Mouse (Mus musculus): ENCODE results near the gene Smug1. TPM values are rescaled to one million over a fixed set of nuclear protein-coding genes. Genes with fewer than 3 reads are reported as not detected.

Gene Smug1
- 17.4 and 20.7 TPM in 2 replicates for polyA plus RNA-seq (2015; fragmentation: Nextera tagmentation; extraction: Ambion mirVana)

DNA sequence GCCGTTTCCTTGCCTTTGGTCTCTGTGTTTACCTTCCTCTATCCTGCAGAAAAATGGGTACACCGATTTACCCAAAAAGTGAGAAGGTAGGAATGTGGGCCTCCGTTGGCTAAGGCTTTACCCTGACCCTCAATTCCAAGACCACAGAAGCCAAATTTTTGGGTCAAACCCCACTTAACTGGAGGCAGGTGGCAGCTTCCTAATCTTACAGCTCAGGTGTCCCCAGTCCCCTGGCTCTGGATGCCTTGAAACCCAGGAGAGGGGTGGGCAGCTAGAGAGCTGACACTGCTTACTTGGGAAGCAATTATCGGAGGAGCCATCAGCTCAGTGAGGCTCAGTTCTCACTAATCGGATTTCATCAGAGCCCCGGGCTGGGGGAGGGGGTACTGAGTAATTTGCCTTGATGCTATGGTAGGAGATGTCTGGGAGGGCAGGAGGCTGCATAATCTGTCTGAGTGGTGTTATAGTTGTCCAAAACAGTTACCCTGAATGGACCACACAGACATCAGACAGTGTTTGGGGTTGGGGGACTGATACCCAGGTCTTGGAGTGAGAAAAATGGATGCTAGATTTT is at the start of gene Smug1:
Gene Smug1, minus strand, starts transcription at position 51 of the 574 bp plus-strand sequence.
- peaks cover 60% of the 10 kb centered on the region for H3K27me3 ChIP-seq (ENCODE audit: control insufficient read depth, insufficient read depth, low read depth, low read length)
- 30% methylated on average over 6 of the region's 6 CpGs for WGBS
- no peak for ATAC-seq (ENCODE audit: low read depth)

GRCm38 (mm10) chr15:103216052-103216451 is 49.2 kb upstream of the Smug1 start:
- WGBS = 14% methylated on average over 2 of the region's 2 CpGs
- Histone ChIP-seq H3K27me3 (ENCODE audit: control insufficient read depth, insufficient read depth, low read depth, low read length) (no peaks in the 10 kb centered on the region), H3K9me3 (ENCODE audit: control insufficient read depth, low read length) (no peaks in the 10 kb centered on the region), H3K36me3 (ENCODE audit: control insufficient read depth, insufficient read depth, low read length) (peaks cover 14% of the 10 kb centered on the region; the same call in 1 of the 2 replicates), H3K4me3 (ENCODE audit: low read length) (peak overlapping the region; percentile 8; the same call in 1 of the 2 replicates), H3K4me2 (ENCODE audit: low read depth, low read length) (peak overlapping the region; percentile 67), H3K4me1 (replicated peaks; ENCODE audit: control insufficient read depth, insufficient read depth, low read length) (peaks cover 24% of the 10 kb centered on the region), H3K27ac (ENCODE audit: low read length) (peak overlapping the region; percentile 97), H3K9ac (ENCODE audit: low read length) (peak overlapping the region; percentile 64; the same call in 1 of the 2 replicates)
- ATAC-seq (ENCODE audit: low read depth) = peak; percentile 20; the same call in 1 of the 2 replicates

More for the DNA sequence above, at the start of gene Smug1:
- no peaks in the 10 kb centered on the region for H3K36me3 ChIP-seq (ENCODE audit: control insufficient read depth, insufficient read depth, low read length)
- no peak within 1 kb of the TSS for H3K27ac ChIP-seq (ENCODE audit: low read length)
- no peak within 1 kb of the TSS for H3K4me2 ChIP-seq (ENCODE audit: low read depth, low read length)
- H3K9me3 ChIP-seq (ENCODE audit: control insufficient read depth, low read length) = no peaks in the 10 kb centered on the region
- peaks cover 22% of the 10 kb centered on the region for H3K4me1 ChIP-seq (replicated peaks; ENCODE audit: control insufficient read depth, insufficient read depth, low read length)
- no peak within 1 kb of the TSS for H3K4me3 ChIP-seq (ENCODE audit: low read length)
- no peak within 1 kb of the TSS for H3K9ac ChIP-seq (ENCODE audit: low read length)

- Histone ChIP-seq H3K4me1 (replicated peaks; ENCODE audit: control insufficient read depth, insufficient read depth, low read length) (peaks cover 19% of the 10 kb centered on the region), H3K27ac (ENCODE audit: low read length) (peak overlapping the region; percentile 97), H3K4me3 (ENCODE audit: low read length) (peak overlapping the region; percentile 47), H3K4me2 (ENCODE audit: low read depth, low read length) (peak overlapping the region; percentile 67), H3K27me3 (ENCODE audit: control insufficient read depth, insufficient read depth, low read depth, low read length) (no peaks in the 10 kb centered on the region), H3K36me3 (ENCODE audit: control insufficient read depth, insufficient read depth, low read length) (peaks cover 22% of the 10 kb centered on the region), H3K9me3 (ENCODE audit: control insufficient read depth, low read length) (no peaks in the 10 kb centered on the region), H3K9ac (ENCODE audit: low read length) (peak overlapping the region; percentile 64)
- peak; percentile 98 for ATAC-seq (ENCODE audit: low read depth)
- 0% methylated on average over 15 of the region's 15 CpGs for WGBS
These were observed 48.3 kb upstream of the Smug1 start for GRCm38 (mm10) chr15:103214971-103215907.

DNA sequence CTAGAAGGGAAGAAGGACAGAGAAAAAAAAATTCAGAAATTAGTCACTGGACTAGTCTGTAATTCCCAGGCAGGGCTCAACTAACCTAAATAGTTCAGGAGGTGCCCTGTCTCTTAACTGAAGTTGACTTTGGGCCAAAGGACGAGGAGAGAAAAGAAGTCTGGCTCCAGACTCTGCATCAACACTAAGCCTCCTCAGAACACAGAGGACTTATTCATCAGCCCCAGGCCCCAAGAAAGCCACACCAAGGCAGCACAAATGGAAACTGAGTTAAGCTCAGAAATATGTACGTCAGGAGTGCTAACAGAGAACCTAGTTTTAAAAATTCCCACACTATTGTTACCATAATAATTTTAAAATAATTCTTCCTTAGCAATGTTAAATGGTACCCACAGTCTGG is 47.3 kb upstream of the Smug1 start:
- no peak for ATAC-seq (ENCODE audit: low read depth)
- WGBS = 30% methylated on average over 2 of the region's 2 CpGs
- Histone ChIP-seq H3K9ac (ENCODE audit: low read length) (peak overlapping the region; percentile 56), H3K4me3 (ENCODE audit: low read length) (peak overlapping the region; percentile 34), H3K4me1 (replicated peaks; ENCODE audit: control insufficient read depth, insufficient read depth, low read length) (peaks cover 19% of the 10 kb centered on the region), H3K27ac (ENCODE audit: low read length) (peak overlapping the region; percentile 83), H3K27me3 (ENCODE audit: control insufficient read depth, insufficient read depth, low read depth, low read length) (no peaks in the 10 kb centered on the region), H3K4me2 (ENCODE audit: low read depth, low read length) (peak overlapping the region; percentile 51), H3K36me3 (ENCODE audit: control insufficient read depth, insufficient read depth, low read length) (peaks cover 25% of the 10 kb centered on the region), H3K9me3 (ENCODE audit: control insufficient read depth, low read length) (no peaks in the 10 kb centered on the region)

DNA sequence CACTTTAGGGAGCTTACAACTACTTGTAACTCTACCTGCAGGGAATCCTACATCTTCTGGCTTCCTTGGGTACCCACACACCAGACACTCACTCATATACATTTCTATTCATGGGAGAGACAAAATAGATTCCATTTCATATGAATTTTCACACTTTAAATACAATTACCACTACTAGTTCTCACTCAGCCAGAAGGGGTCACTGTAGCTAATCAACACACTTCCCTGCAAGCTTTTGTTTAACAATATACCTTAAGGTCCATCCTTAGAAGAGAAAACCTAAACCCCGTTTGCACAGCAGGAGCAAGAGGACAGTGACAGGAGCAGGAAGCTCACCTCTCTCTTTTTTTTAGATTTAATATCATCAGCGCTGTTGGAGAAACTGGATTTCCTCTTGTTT is 38.3 kb upstream of the Smug1 start:
- no peak overlapping the region for H3K4me3 ChIP-seq (ENCODE audit: low read length)
- H3K4me2 ChIP-seq (ENCODE audit: low read depth, low read length) = no peak overlapping the region
- no peaks in the 10 kb centered on the region for H3K9me3 ChIP-seq (ENCODE audit: control insufficient read depth, low read length)
- no peaks in the 10 kb centered on the region for H3K27me3 ChIP-seq (ENCODE audit: control insufficient read depth, insufficient read depth, low read depth, low read length)
- H3K36me3 ChIP-seq (ENCODE audit: control insufficient read depth, insufficient read depth, low read length) = peaks cover 26% of the 10 kb centered on the region
- ATAC-seq (ENCODE audit: low read depth) = no peak
- H3K27ac ChIP-seq (ENCODE audit: low read length) = no peak overlapping the region
- WGBS = 57% methylated on average over 2 of the region's 2 CpGs
- no peak overlapping the region for H3K9ac ChIP-seq (ENCODE audit: low read length)
- H3K4me1 ChIP-seq (replicated peaks; ENCODE audit: control insufficient read depth, insufficient read depth, low read length) = no peaks in the 10 kb centered on the region

DNA sequence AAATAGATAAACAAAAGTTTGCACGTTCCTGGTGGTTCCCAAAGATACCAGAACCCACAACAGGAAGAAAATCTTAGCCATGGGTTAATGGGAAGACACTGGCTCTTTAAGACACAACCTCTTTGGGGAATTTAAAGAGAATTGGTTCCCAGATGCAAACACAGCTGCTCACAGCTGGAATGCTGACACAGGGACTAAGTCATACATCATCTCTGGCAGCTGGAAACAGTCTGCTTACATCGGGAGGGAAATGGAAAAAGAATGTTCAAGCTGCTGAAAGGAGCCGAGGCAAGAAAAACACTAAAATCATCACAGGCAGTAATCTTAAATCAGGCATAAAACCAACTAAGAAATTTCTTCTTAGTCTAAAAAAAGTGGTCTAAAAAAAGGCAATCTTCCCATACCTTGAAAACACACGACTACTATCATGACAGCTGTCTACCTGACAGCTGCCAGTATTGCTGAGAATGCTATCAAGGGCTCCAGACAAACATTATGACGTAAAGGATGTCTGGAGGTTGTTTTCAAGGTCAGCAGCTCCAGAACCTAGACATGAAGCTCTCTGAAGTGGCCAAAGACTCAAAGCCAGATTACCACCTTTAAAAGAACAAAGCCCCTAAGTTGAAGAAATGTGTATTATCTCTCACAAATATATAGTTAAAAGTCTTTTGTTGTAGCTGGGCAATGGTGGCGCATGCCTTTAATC is 35.3 kb upstream of the Smug1 start:
- ATAC-seq (ENCODE audit: low read depth) = peak; percentile 91
- Histone ChIP-seq H3K27ac (ENCODE audit: low read length) (peak overlapping the region; percentile 51), H3K36me3 (ENCODE audit: control insufficient read depth, insufficient read depth, low read length) (peaks cover 33% of the 10 kb centered on the region), H3K9ac (ENCODE audit: low read length) (no peak overlapping the region), H3K4me3 (ENCODE audit: low read length) (no peak overlapping the region), H3K27me3 (ENCODE audit: control insufficient read depth, insufficient read depth, low read depth, low read length) (no peaks in the 10 kb centered on the region), H3K4me2 (ENCODE audit: low read depth, low read length) (no peak overlapping the region), H3K9me3 (ENCODE audit: control insufficient read depth, low read length) (no peaks in the 10 kb centered on the region), H3K4me1 (replicated peaks; ENCODE audit: control insufficient read depth, insufficient read depth, low read length) (no peaks in the 10 kb centered on the region)
- 34% methylated on average over 6 of the region's 6 CpGs for WGBS

DNA sequence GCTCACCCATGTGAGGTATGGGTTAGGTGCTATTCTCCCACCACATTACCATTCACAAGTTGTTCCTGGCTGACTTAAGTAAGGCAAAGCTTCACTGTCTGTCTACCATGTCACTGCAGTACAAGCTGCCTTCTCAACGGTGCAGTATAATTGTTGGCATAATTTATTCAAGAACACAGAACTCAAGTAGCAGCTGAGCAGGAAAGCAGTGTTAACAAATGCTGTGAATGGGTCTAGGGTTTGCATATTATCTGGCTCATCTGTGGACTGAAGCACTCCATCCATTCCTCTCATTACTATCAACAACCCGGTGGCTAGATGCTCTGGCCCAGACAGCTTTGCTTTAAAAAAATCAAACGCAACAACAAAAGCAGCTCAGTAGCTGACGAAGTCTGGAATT is 30.9 kb upstream of the Smug1 start:
- no peaks in the 10 kb centered on the region for H3K4me1 ChIP-seq (replicated peaks; ENCODE audit: control insufficient read depth, insufficient read depth, low read length)
- peaks cover 33% of the 10 kb centered on the region for H3K36me3 ChIP-seq (ENCODE audit: control insufficient read depth, insufficient read depth, low read length)

GRCm38 (mm10) chr15:103196835-103197234 is 29.9 kb upstream of the Smug1 start:
- no peak overlapping the region for H3K9ac ChIP-seq (ENCODE audit: low read length)
- no peaks in the 10 kb centered on the region for H3K4me1 ChIP-seq (replicated peaks; ENCODE audit: control insufficient read depth, insufficient read depth, low read length)
- no peak overlapping the region for H3K4me2 ChIP-seq (ENCODE audit: low read depth, low read length)
- no peaks in the 10 kb centered on the region for H3K27me3 ChIP-seq (ENCODE audit: control insufficient read depth, insufficient read depth, low read depth, low read length)
- no peak overlapping the region for H3K4me3 ChIP-seq (ENCODE audit: low read length)
- ATAC-seq (ENCODE audit: low read depth) = no peak
- H3K36me3 ChIP-seq (ENCODE audit: control insufficient read depth, insufficient read depth, low read length) = peaks cover 39% of the 10 kb centered on the region
- 83% methylated on average over 1 of the region's 1 CpGs for WGBS
- no peak overlapping the region for H3K27ac ChIP-seq (ENCODE audit: low read length)
- no peaks in the 10 kb centered on the region for H3K9me3 ChIP-seq (ENCODE audit: control insufficient read depth, low read length)

More for the DNA sequence above, 30.9 kb upstream of the Smug1 start:
- no peak for ATAC-seq (ENCODE audit: low read depth)
- 81% methylated on average over 4 of the region's 4 CpGs for WGBS
- no peak overlapping the region for H3K9ac ChIP-seq (ENCODE audit: low read length)
- H3K9me3 ChIP-seq (ENCODE audit: control insufficient read depth, low read length) = no peaks in the 10 kb centered on the region
- no peak overlapping the region for H3K4me2 ChIP-seq (ENCODE audit: low read depth, low read length)
- H3K4me3 ChIP-seq (ENCODE audit: low read length) = no peak overlapping the region
- no peak overlapping the region for H3K27ac ChIP-seq (ENCODE audit: low read length)
- no peaks in the 10 kb centered on the region for H3K27me3 ChIP-seq (ENCODE audit: control insufficient read depth, insufficient read depth, low read depth, low read length)

- no peak for ATAC-seq (ENCODE audit: low read depth)
- Histone ChIP-seq H3K9me3 (ENCODE audit: control insufficient read depth, low read length) (no peaks in the 10 kb centered on the region), H3K27ac (ENCODE audit: low read length) (no peak overlapping the region), H3K9ac (ENCODE audit: low read length) (no peak overlapping the region), H3K4me2 (ENCODE audit: low read depth, low read length) (no peak overlapping the region), H3K36me3 (ENCODE audit: control insufficient read depth, insufficient read depth, low read length) (peaks cover 28% of the 10 kb centered on the region; the same call in 1 of the 2 replicates), H3K27me3 (ENCODE audit: control insufficient read depth, insufficient read depth, low read depth, low read length) (no peaks in the 10 kb centered on the region), H3K4me1 (replicated peaks; ENCODE audit: control insufficient read depth, insufficient read depth, low read length) (no peaks in the 10 kb centered on the region), H3K4me3 (ENCODE audit: low read length) (no peak overlapping the region)
- 67% methylated on average over 2 of the region's 2 CpGs for WGBS
These were observed 26.7 kb upstream of the Smug1 start for GRCm38 (mm10) chr15:103193606-103194005.

All from lung, embryonic 16.5 days (tissue).